Mouse (Mus musculus): ENCODE measurements around the gene Rorb.
A peak's percentile ranks its signal among the peaks of the same experiment; 100 is the strongest.

Rorb gene

GRCm38 (mm10) chr19:19033974-19034373 lies 77.0 kb downstream of the Rorb start:
- no peak for DNase-seq (ENCODE audit: extremely low spot score, low spot score)

- peak; percentile 22 for DNase-seq (ENCODE audit: extremely low spot score, low spot score)
These were observed 105.9 kb downstream of the Rorb start for GRCm38 (mm10) chr19:19005144-19005543.

- DNase-seq (ENCODE audit: extremely low spot score, low spot score), result no peak
These were observed 106.9 kb downstream of the Rorb start for GRCm38 (mm10) chr19:19004023-19004656.

- no peak for DNase-seq (ENCODE audit: extremely low spot score, low spot score)
These were observed 112.0 kb downstream of the Rorb start for GRCm38 (mm10) chr19:18998966-18999365.

- DNase-seq (ENCODE audit: extremely low spot score, low spot score), result no peak
These were observed 113.3 kb downstream of the Rorb start for GRCm38 (mm10) chr19:18997711-18998110.

GRCm38 (mm10) chr19:18979996-18980395 lies 131.0 kb downstream of the Rorb start:
- no peak for DNase-seq (ENCODE audit: extremely low spot score, low spot score)

- no peak for DNase-seq (ENCODE audit: extremely low spot score, low spot score)
These were observed 136.0 kb downstream of the Rorb start for GRCm38 (mm10) chr19:18974796-18975660.

GRCm38 (mm10) chr19:18969386-18969785 lies 141.6 kb downstream of the Rorb start:
- no peak for DNase-seq (ENCODE audit: extremely low spot score, low spot score)

- DNase-seq (ENCODE audit: extremely low spot score, low spot score), result no peak
These were observed 143.7 kb downstream of the Rorb start for GRCm38 (mm10) chr19:18967307-18967706.

GRCm38 (mm10) chr19:18959862-18960261 lies 151.1 kb downstream of the Rorb start:
- DNase-seq (ENCODE audit: extremely low spot score, low spot score), result no peak

GRCm38 (mm10) chr19:18952806-18953205 lies 158.2 kb downstream of the Rorb start:
- no peak for DNase-seq (ENCODE audit: extremely low spot score, low spot score)

GRCm38 (mm10) chr19:18947193-18947592 lies 163.8 kb downstream of the Rorb start:
- DNase-seq (ENCODE audit: extremely low spot score, low spot score), result no peak

GRCm38 (mm10) chr19:18945265-18945664 lies 165.7 kb downstream of the Rorb start:
- no peak for DNase-seq (ENCODE audit: extremely low spot score, low spot score)

- no peak for DNase-seq (ENCODE audit: extremely low spot score, low spot score)
These were observed 169.6 kb downstream of the Rorb start for GRCm38 (mm10) chr19:18941391-18941790.

GRCm38 (mm10) chr19:18911755-18912340 lies 199.1 kb downstream of the Rorb start:
- DNase-seq (ENCODE audit: extremely low spot score, low spot score), result no peak

GRCm38 (mm10) chr19:18909641-18910040 lies 201.4 kb downstream of the Rorb start:
- no peak for DNase-seq (ENCODE audit: extremely low spot score, low spot score)

- no peak for DNase-seq (ENCODE audit: extremely low spot score, low spot score)
These were observed 205.5 kb downstream of the Rorb start for GRCm38 (mm10) chr19:18905511-18905910.

- no peak for DNase-seq (ENCODE audit: extremely low spot score, low spot score)
These were observed 208.3 kb downstream of the Rorb start for GRCm38 (mm10) chr19:18902694-18903067.

GRCm38 (mm10) chr19:18902041-18902693 lies 208.8 kb downstream of the Rorb start:
- DNase-seq (ENCODE audit: extremely low spot score, low spot score), result no peak

GRCm38 (mm10) chr19:18898238-18898637 lies 212.8 kb downstream of the Rorb start:
- no peak for DNase-seq (ENCODE audit: extremely low spot score, low spot score)

- no peak for DNase-seq (ENCODE audit: extremely low spot score, low spot score)
These were observed 220.8 kb downstream of the Rorb start for GRCm38 (mm10) chr19:18890216-18890615.

- no peak for DNase-seq (ENCODE audit: extremely low spot score, low spot score)
These were observed 221.4 kb downstream of the Rorb start for GRCm38 (mm10) chr19:18889632-18890031.
